Mouse (Mus musculus) olfactory bulb, adult 2 months (tissue): ENCODE measurements at regions not wholly inside any gene's neighbourhood (a gene's known extent, or its start where the extent isn't known, plus 50 kb on each side); places are given as distances from the start of the nearest gene placed in this dataset.

Experiments
- CTCF ChIP-seq: fragments of 200-500 bp; IDR thresholded peaks from 2 replicates; pipeline ENCODE4 v1.5.1; 2012; ENCODE audit warnings: low read depth, mild to moderate bottlenecking, low read length, moderate library complexity; ENCODE audit not compliant: insufficient read depth
- POLR2A ChIP-seq: fragments of 200-500 bp; IDR thresholded peaks from 2 replicates; pipeline ENCODE4 v1.6.1; 2012; ENCODE audit warnings: mild to moderate bottlenecking, low read depth, low read length, moderate library complexity; ENCODE audit not compliant: insufficient read depth

DNA sequence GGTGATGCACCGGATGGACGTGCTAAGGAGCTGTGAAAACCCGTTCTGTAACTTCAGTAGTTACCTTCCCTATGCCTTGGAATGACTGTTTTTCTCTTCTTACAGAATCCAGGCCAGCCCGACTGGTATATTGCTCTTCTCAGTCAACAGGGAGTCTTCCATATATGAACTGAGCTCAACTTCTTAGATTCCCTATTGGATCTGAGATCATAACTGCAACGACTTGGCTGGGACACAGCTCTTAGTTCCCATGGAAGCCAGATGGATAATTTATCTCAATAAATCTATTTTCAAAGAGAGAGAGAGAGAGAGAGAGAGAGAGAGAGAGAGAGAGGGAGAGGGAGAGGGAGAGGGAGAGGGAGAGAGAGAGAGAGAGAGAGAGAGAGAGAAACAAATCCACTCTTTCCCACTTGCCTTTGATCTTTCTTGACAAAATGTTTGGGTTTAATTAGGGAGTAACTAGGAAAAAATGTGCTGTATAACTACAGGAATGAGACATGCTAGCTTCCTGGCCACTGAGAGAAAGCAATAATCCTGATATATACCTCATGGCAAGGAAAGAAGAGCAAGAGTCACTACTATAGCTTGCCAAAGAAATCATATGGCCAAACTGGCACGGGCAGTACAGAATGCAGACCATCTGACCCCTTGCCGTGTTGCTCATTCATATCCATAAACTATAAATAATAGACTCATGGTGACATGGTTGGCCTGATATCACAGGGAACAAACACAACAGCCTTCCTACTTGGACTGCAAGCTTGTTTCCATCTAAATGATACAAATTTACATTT is 73.3 kb upstream of the Cnksr3 start:
- TF ChIP-seq CTCF (no peak), POLR2A (no peak)
